Mouse (Mus musculus): ENCODE measurements at regions not wholly inside any gene's neighbourhood (a gene's known extent, or its start where the extent isn't known, plus 50 kb on each side); places are given as distances from the start of the nearest gene placed in this dataset.

GRCm38 (mm10) chr8:50387189-50387588 lies 1543.4 kb upstream of the Tenm3 start:
- no peak for DNase-seq (ENCODE audit: low spot score in 2 of 2)

DNA sequence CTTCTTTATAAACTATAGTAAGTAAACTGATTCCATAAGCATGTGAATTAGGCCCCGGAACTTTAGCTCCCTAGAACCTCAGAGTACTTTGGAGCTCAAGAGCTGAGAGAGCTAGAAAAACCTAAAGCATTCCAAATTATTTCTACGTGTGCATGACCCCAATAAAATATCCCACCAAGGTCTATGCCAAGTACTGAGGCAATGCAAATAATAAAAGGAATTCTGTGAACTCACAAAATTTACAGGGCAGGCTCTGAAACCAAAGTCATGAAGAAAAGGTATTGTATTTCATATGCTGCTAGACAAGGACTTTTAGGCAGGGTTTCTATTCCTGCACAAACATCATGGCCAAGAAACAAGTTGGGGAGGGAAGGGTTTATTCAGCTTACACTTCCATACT lies 1539.9 kb upstream of the Tenm3 start:
- no peak for DNase-seq (ENCODE audit: low spot score in 2 of 2)

GRCm38 (mm10) chr8:50379745-50380144 lies 1536.0 kb upstream of the Tenm3 start:
- no peak for DNase-seq (ENCODE audit: low spot score in 2 of 2)

DNA sequence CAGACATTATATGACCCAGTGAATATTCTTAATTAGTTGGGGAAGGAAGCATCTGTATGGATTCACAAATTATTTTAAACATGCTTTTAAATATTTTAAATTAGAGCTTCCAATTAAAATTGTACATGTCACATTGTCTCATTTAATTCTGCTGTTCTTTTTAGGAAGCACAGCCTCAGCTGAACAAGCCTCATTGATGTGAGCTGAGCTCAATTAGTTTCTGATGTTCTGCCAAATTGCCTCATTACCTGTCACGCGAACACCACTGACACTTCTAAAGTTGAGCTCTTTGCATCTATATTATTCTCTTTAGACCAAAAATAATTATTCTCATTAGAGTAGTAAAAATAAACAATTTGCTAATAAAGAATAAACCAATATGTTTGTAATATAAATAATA lies 1530.0 kb upstream of the Tenm3 start:
- no peak for DNase-seq (ENCODE audit: low spot score in 2 of 2)

DNA sequence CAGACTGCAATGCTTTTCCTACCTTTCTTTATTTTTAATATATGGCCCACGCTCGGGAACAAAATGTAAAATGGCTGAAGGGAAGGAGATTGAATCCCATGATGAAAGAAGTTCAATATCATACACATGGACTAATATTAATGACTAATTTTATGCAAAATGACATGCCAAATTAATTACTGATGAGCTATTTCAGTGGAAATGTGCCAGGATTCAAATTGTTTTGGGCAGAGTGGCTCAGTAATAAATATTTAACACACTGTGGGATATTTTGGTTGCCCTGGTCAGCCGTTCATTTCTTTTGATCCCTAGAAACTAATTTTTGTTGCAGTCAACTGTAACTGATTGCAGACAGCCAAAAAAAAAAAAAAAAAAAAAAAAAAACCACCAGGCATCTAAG lies 1482.7 kb upstream of the Tenm3 start:
- DNase-seq (ENCODE audit: low spot score in 2 of 2) = no peak

GRCm38 (mm10) chr8:50321356-50321963 lies 1477.7 kb upstream of the Tenm3 start:
- DNase-seq (ENCODE audit: low spot score in 2 of 2) = no peak

DNA sequence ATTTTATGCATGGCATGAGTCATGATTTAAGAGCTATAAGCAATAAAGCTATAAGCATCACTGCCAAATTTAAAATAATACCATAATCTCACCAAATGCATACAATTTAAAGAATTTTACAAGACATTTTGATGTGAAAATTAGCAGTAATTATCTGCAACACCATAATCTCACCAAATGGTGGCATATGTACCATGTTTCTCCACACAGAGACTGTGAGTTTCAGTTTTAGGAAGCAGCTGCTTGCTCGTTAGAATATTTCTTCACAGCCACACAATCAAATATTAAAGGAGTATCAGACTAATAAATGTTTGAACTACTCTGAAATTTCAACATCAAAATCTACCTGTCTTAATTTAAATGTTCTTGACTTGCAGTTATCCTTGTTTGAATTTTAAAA lies 1472.9 kb upstream of the Tenm3 start:
- DNase-seq (ENCODE audit: low spot score in 2 of 2) = no peak

GRCm38 (mm10) chr8:50310308-50310707 lies 1466.6 kb upstream of the Tenm3 start:
- no peak for DNase-seq (ENCODE audit: low spot score in 2 of 2)

DNA sequence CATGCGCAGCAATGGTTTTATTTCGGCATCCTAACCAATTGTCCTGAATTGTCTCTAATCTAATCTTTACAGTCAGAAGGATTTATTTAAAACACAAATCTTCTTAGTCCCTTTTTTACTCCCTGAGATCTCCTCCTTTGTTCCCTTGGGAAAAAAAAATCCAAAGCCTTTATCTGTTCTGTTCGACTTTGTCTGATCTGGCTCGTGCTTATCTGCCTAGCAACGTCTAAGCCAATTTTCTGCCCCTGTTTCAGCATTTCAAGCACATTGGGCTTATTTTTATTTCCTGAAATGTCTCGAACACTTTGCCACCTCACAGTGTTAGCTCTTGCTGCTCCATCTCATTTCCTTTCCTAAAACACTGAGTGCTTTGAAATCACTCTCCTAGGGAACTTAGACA lies 1456.6 kb upstream of the Tenm3 start:
- DNase-seq (ENCODE audit: low spot score in 2 of 2) = no peak

DNA sequence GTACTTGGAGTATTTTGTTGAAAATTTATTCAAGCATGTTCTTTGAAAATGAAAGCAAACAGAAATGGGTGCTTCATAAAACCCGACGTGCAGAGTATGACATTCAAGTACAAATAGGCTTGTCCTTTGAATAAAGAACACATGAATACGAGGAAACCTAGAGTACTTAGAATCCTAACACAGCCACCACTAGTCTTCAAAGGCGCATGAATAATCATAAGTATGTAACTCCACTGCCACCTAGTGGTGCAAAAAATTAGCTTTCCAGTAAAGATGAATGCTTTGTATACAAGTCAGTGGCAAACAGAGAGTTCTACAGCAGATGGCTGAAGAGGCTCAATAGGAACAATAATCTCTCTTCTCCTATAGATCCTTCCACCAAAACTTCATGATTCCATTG lies 1449.8 kb upstream of the Tenm3 start:
- peak; percentile 76 to 90 for DNase-seq (ENCODE audit: low spot score in 2 of 2)

GRCm38 (mm10) chr8:50292158-50292557 lies 1448.4 kb upstream of the Tenm3 start:
- DNase-seq (ENCODE audit: low spot score in 2 of 2) = peak; percentile 62 to 79

- peak in 1 of 2 experiments; percentile 28 for DNase-seq (ENCODE audit: low spot score in 2 of 2)
Observed at GRCm38 (mm10) chr8:50276346-50276745, 1432.6 kb upstream of the Tenm3 start.

- no peak for DNase-seq (ENCODE audit: low spot score in 2 of 2)
Observed at GRCm38 (mm10) chr8:50264757-50265156, 1421.0 kb upstream of the Tenm3 start.

All from right cerebral cortex, adult 2 months (tissue).